Mouse (Mus musculus): Measurements from ENCODE around the gene Fam205a2. TPM values are rescaled to one million over a fixed set of nuclear protein-coding genes. Genes with fewer than 3 reads are reported as not detected.
"Not testable (repeated sequence)": the region's sequence is repeated elsewhere in the genome, so short reads cannot be mapped to it uniquely, and the experiment has no call there.

Gene Fam205a2
- polyA plus RNA-seq (2015; fragmentation: Nextera tagmentation; extraction: Ambion mirVana): not detected in 2 replicates

GRCm38 (mm10) chr4:42528075-42528474 is at the start of gene Fam205a2:
Fam205a2 (minus strand) TSS chr4:42528175.
- not testable (repeated sequence) for H3K36me3 ChIP-seq; ATAC-seq (ENCODE audit: insufficient number of reproducible peaks, low FRiP score, low TSS enrichment, low read depth); H3K27me3 ChIP-seq; H3K4me1 ChIP-seq; H3K9ac ChIP-seq; H3K4me3 ChIP-seq (replicated peaks); H3K4me2 ChIP-seq (replicated peaks); H3K9me3 ChIP-seq (replicated peaks); H3K27ac ChIP-seq (replicated peaks)
- no CpG with 5 or more reads among the region's 1 CpGs for WGBS

Other genes with a start within 250 kb of the Fam205a2 start
- gene Gm21953, start 233.9 kb downstream of the Fam205a2 start, polyA plus RNA-seq (2015; fragmentation: Nextera tagmentation; extraction: Ambion mirVana): not detected in 2 replicates
- not detected in 2 replicates for gene Fam205a3, start 209.8 kb downstream of the Fam205a2 start, polyA plus RNA-seq (2015; fragmentation: Nextera tagmentation; extraction: Ambion mirVana)
- not detected in 2 replicates for gene Gm21586, start 88.8 kb downstream of the Fam205a2 start, polyA plus RNA-seq (2015; fragmentation: Nextera tagmentation; extraction: Ambion mirVana)
- 0.07 and 0.11 TPM in 2 replicates for gene Gm2163, start 61.4 kb downstream of the Fam205a2 start, polyA plus RNA-seq (2015; fragmentation: Nextera tagmentation; extraction: Ambion mirVana)
- gene Gm10591, start 84.0 kb upstream of the Fam205a2 start, polyA plus RNA-seq (2015; fragmentation: Nextera tagmentation; extraction: Ambion mirVana): not detected in 2 replicates
- 0.50 TPM in 1 of 2 replicates, not detected in the other for gene Gm2564, start 101.5 kb upstream of the Fam205a2 start, polyA plus RNA-seq (2015; fragmentation: Nextera tagmentation; extraction: Ambion mirVana)
- gene Ccl27b, start 127.1 kb upstream of the Fam205a2 start, polyA plus RNA-seq (2015; fragmentation: Nextera tagmentation; extraction: Ambion mirVana): not detected in 2 replicates
- 0.28 TPM in 1 of 2 replicates, not detected in the other for gene Il11ra2, start 133.7 kb upstream of the Fam205a2 start, polyA plus RNA-seq (2015; fragmentation: Nextera tagmentation; extraction: Ambion mirVana)
- not detected in 2 replicates for gene 4930578G10Rik, start 207.4 kb upstream of the Fam205a2 start, polyA plus RNA-seq (2015; fragmentation: Nextera tagmentation; extraction: Ambion mirVana)
- not detected in 2 replicates for gene Ccl19, start 228.4 kb upstream of the Fam205a2 start, polyA plus RNA-seq (2015; fragmentation: Nextera tagmentation; extraction: Ambion mirVana)
- gene Ccl21a, start 245.8 kb upstream of the Fam205a2 start, polyA plus RNA-seq (2015; fragmentation: Nextera tagmentation; extraction: Ambion mirVana): 98.7 and 109 TPM in 2 replicates

All from embryonic facial prominence, embryonic 15.5 days (tissue).